Mouse (Mus musculus) lung, adult 2 months (tissue): ENCODE measurements around the gene E2f3.

Experiments
- CTCF ChIP-seq: fragments of 200-500 bp; IDR thresholded peaks from 2 replicates; pipeline ENCODE4 v1.5.1; 2011; ENCODE audit warnings: mild to moderate bottlenecking, low read length, control low read depth; ENCODE audit not compliant: insufficient read depth
- POLR2A ChIP-seq: fragments of 200-500 bp; IDR thresholded peaks from 2 replicates; pipeline ENCODE4 v1.6.1; 2011; ENCODE audit warnings: low read depth, mild to moderate bottlenecking, control low read depth, low read length, borderline replicate concordance; ENCODE audit errors: extremely low read depth

DNA sequence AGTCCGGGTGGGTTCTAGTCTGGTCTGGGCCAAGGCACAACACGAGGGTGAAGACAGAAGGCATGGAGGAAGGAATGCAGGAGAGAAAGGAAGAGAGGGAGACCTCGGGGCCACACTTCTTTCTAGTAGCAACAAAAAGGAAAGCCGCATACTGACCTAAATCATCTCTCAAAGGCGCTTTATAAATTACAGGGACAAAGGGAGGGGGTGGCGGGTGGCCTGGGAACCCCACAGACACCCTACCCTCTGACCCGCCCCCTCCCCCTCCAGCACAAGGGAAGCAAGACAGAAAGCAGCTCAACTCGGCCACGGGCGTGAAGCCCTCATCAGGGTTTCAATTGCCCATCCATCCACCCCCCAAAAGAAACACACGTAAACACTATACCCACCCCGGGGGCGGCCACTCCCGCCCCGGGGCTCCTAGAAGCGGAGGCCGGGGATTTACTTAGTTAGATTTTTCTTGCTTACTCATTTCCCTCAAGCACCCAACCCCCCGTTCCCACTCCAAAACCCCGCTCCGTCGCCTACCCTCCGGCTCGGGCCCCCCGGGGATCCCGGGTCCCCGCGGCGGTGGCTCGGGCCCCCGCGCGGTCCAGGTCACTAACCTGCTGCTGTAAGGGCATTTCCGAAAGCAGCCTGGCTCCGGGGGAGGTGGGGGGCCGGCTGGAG is 2.2 kb downstream of the E2f3 start:
- TF ChIP-seq POLR2A (no peak), CTCF (no peak)
